Mouse (Mus musculus) lung, embryonic 14.5 days (tissue): ENCODE data around the gene Ranbp10. TPM values are rescaled to one million over a fixed set of nuclear protein-coding genes. Genes with fewer than 3 reads are reported as not detected.
A peak's percentile ranks its signal among the peaks of the same experiment; 100 is the strongest.

Source experiments
- ATAC-seq: fragments of 200-750 bp; cut with Nextera tagmentation; 2 replicates; pipeline ENCODE4 v1.8.0; 2017; ENCODE audit warnings: mild to moderate bottlenecking, moderate TSS enrichment, moderate library complexity; ENCODE audit not compliant: insufficient read depth
- DNase-seq: peaks from one replicate; pipeline ENCODE4 v3.0.0-alpha.2; 2015
- H3K27ac ChIP-seq: fragments of 300-500 bp; sonication (generic); 2 replicates; pipeline ENCODE4 v1.5.1; 2014; ENCODE audit warnings: low read depth, mild to moderate bottlenecking, moderate library complexity
- H3K27me3 ChIP-seq: fragments of 300-500 bp; sonication (generic); 2 replicates; pipeline ENCODE4 v1.6.1; 2014; ENCODE audit warnings: low read length, control low read depth; ENCODE audit not compliant: insufficient read depth
- H3K36me3 ChIP-seq: fragments of 300-500 bp; sonication (generic); 2 replicates; pipeline ENCODE4 v1.6.1; 2014; ENCODE audit warnings: control low read depth; ENCODE audit not compliant: insufficient read depth
- H3K4me1 ChIP-seq: fragments of 300-500 bp; sonication (generic); 2 replicates; pipeline ENCODE4 v1.6.1; 2014; ENCODE audit warnings: antibody characterized with exemption, control low read depth; ENCODE audit not compliant: insufficient read depth
- H3K4me2 ChIP-seq: fragments of 300-500 bp; sonication (generic); 2 replicates; pipeline ENCODE4 v1.6.1; 2014; ENCODE audit warnings: mild to moderate bottlenecking
- H3K4me3 ChIP-seq: fragments of 300-500 bp; sonication (generic); 2 replicates; pipeline ENCODE4 v1.5.1; 2014; ENCODE audit warnings: low read depth, low read length
- H3K9ac ChIP-seq: fragments of 300-500 bp; sonication (generic); 2 replicates; pipeline ENCODE4 v1.6.1; 2014
- H3K9me3 ChIP-seq: fragments of 300-500 bp; sonication (generic); 2 replicates; pipeline ENCODE4 v1.6.1; 2016; ENCODE audit warnings: low read depth, low read length, control low read depth
- CTCF ChIP-seq: IDR thresholded peaks from 2 replicates; pipeline ENCODE4 v1.5.1; 2016; ENCODE audit warnings: antibody characterized with exemption, low read depth
- WGBS: fragments of 180-500 bp; shearing (Covaris S2); extraction: QIAGEN DNeasy Blood & Tissue Kit; methylation state at CpG from one replicate; pipeline ENCODE4 v1.1.7; 2014; 5-methylcytosine and 5-hydroxymethylcytosine counted together
- polyA plus RNA-seq: library from polyadenylated mRNA; unstranded; fragments of >200 nt; fragmentation: Nextera tagmentation; extraction: Ambion mirVana; gene quantifications from 2 replicates; pipeline ENCODE4 v1.2.1, GENCODE M21; 2014

The Ranbp10 gene
- polyA plus RNA-seq, 1 experiment from 2014 or later, result 13.8 TPM

- Histone ChIP-seq H3K4me2 (no peak overlapping the region), H3K4me3 (no peak overlapping the region), H3K27me3 (no peaks in the 10 kb centered on the region), H3K36me3 (peaks cover 78% of the 10 kb centered on the region), H3K9me3 (no peaks in the 10 kb centered on the region), H3K9ac (no peak overlapping the region), H3K4me1 (no peaks in the 10 kb centered on the region), H3K27ac (no peak overlapping the region)
- WGBS, result 57% methylated on average over 1 of the region's 1 CpGs
- peak; percentile 44; the same call in 1 of the 2 replicates for ATAC-seq
- DNase-seq, result peak; percentile 63
- peak; percentile 79 for TF ChIP-seq CTCF
Measured at GRCm38 (mm10) chr8:105770609-105771008, 56.5 kb downstream of the Ranbp10 start.

- H3K27me3 ChIP-seq, result no peaks in the 10 kb centered on the region
- TF ChIP-seq CTCF, result no peak
- H3K9me3 ChIP-seq, result no peaks in the 10 kb centered on the region
- 90% methylated on average over 5 of the region's 5 CpGs for WGBS
- peaks cover 59% of the 10 kb centered on the region for H3K36me3 ChIP-seq
- H3K27ac ChIP-seq, result no peak overlapping the region
- no peak overlapping the region for H3K9ac ChIP-seq
- ATAC-seq, result no peak
- H3K4me2 ChIP-seq, result no peak overlapping the region
- H3K4me3 ChIP-seq, result no peak overlapping the region
- no peak for DNase-seq
- no peaks in the 10 kb centered on the region for H3K4me1 ChIP-seq
Measured at GRCm38 (mm10) chr8:105768485-105769257, 58.5 kb downstream of the Ranbp10 start.

- Histone ChIP-seq H3K4me1 (peaks cover 2% of the 10 kb centered on the region; the same call in 1 of the 2 replicates), H3K4me2 (peak within 1 kb of the TSS; percentile 84), H3K36me3 (no peaks in the 10 kb centered on the region), H3K27me3 (no peaks in the 10 kb centered on the region), H3K9me3 (no peaks in the 10 kb centered on the region), H3K4me3 (peak within 1 kb of the TSS; percentile 74), H3K27ac (no peak within 1 kb of the TSS), H3K9ac (peak within 1 kb of the TSS; percentile 68)
- ATAC-seq (peak; percentile 98), DNase-seq (peak; percentile 98)
- 3% methylated on average over 57 of the region's 57 CpGs for WGBS
- no peak for TF ChIP-seq CTCF
Measured at GRCm38 (mm10) chr8:105758277-105759108, 68.7 kb downstream of the Ranbp10 start, which contains the start of gene Gfod2. Gfod2 (minus strand) TSS chr8:105758664.

GRCm38 (mm10) chr8:105757796-105758276, 69.3 kb downstream of the Ranbp10 start:
- ATAC-seq (no peak), DNase-seq (peak; percentile 26)
- Histone ChIP-seq H3K9ac (peak overlapping the region; percentile 68), H3K36me3 (no peaks in the 10 kb centered on the region), H3K9me3 (no peaks in the 10 kb centered on the region), H3K4me2 (peak overlapping the region; percentile 84), H3K27me3 (no peaks in the 10 kb centered on the region), H3K4me3 (peak overlapping the region; percentile 74), H3K27ac (no peak overlapping the region), H3K4me1 (peaks cover 2% of the 10 kb centered on the region; the same call in 1 of the 2 replicates)
- TF ChIP-seq CTCF, result no peak
- 1% methylated on average over 12 of the region's 12 CpGs for WGBS

- Histone ChIP-seq H3K27me3 (no peaks in the 10 kb centered on the region), H3K4me1 (peaks cover 10% of the 10 kb centered on the region), H3K36me3 (no peaks in the 10 kb centered on the region), H3K9me3 (no peaks in the 10 kb centered on the region), H3K9ac (no peak overlapping the region), H3K4me3 (no peak overlapping the region), H3K27ac (no peak overlapping the region), H3K4me2 (no peak overlapping the region)
- DNase-seq (no peak), ATAC-seq (no peak)
- TF ChIP-seq CTCF, result no peak
- 52% methylated on average over 2 of the region's 2 CpGs for WGBS
Measured at GRCm38 (mm10) chr8:105754688-105755087, 72.5 kb downstream of the Ranbp10 start.

- Histone ChIP-seq H3K4me3 (no peak overlapping the region), H3K4me1 (peaks cover 10% of the 10 kb centered on the region), H3K36me3 (no peaks in the 10 kb centered on the region), H3K4me2 (no peak overlapping the region), H3K9me3 (no peaks in the 10 kb centered on the region), H3K9ac (no peak overlapping the region), H3K27me3 (no peaks in the 10 kb centered on the region), H3K27ac (no peak overlapping the region)
- ATAC-seq (no peak), DNase-seq (no peak)
- no peak for TF ChIP-seq CTCF
- 64% methylated on average over 2 of the region's 2 CpGs for WGBS
Measured at GRCm38 (mm10) chr8:105753916-105754315, 73.2 kb downstream of the Ranbp10 start.
